Mouse (Mus musculus): ENCODE results near the gene Sbno2.

DNA sequence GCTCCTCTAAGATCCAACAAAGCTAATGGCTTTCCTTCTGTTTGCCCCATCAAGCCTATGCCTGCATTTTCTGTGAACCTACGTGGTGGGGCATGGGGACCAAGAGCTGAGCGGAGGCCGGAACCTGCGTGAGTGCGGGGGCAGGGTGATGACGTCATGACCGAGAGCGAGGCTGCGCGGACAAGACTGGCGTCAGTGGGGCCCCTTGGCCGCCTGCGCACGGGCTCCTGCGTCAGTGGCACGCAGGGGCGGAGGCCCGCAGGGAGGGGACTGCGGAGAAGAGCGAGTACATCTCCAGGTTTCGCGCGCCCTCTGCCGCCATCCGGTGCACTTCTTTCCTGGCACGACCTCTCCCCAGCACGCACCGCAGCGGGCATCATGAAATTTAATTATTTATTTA is 35.9 kb upstream of the Sbno2 start:
- TF ChIP-seq POLR2A (IDR thresholded peaks at IDR 0.05; ENCODE audit: insufficient read depth, low read depth, low read length) (peak; percentile 83), CTCF (IDR thresholded peaks at IDR 0.05) (peak; percentile 79), EP300 (IDR thresholded peaks at IDR 0.05; ENCODE audit: insufficient read depth, low read depth, low read length) (peak; percentile 81; the same call in 1 of the 2 replicates)
